Mouse (Mus musculus): ENCODE results near the gene Cdyl. TPM values are rescaled to one million over a fixed set of nuclear protein-coding genes. Genes with fewer than 3 reads are reported as not detected.
A peak's percentile ranks its signal among the peaks of the same experiment; 100 is the strongest.

Cdyl gene
- total RNA-seq, 2 experiments from 2014 or later = 31.5 to 32.7 TPM

- DNase-seq (ENCODE audit: low spot score in 2 of 2) = no peak
These were observed 138.3 kb downstream of the Cdyl start for GRCm38 (mm10) chr13:35797811-35798522.

GRCm38 (mm10) chr13:35798645-35799044 lies 139.0 kb downstream of the Cdyl start:
- DNase-seq (ENCODE audit: low spot score in 2 of 2) = peak in 1 of 2 experiments; percentile 40

GRCm38 (mm10) chr13:35800270-35800669 lies 140.6 kb downstream of the Cdyl start:
- no peak for DNase-seq (ENCODE audit: low spot score in 2 of 2)

GRCm38 (mm10) chr13:35805727-35806126 lies 146.1 kb downstream of the Cdyl start:
- no peak for DNase-seq (ENCODE audit: low spot score in 2 of 2)

GRCm38 (mm10) chr13:35806165-35806564 lies 146.5 kb downstream of the Cdyl start:
- DNase-seq (ENCODE audit: low spot score in 2 of 2) = no peak

GRCm38 (mm10) chr13:35807016-35807415 lies 147.4 kb downstream of the Cdyl start:
- no peak for DNase-seq (ENCODE audit: low spot score in 2 of 2)

GRCm38 (mm10) chr13:35807525-35807924 lies 147.9 kb downstream of the Cdyl start:
- DNase-seq (ENCODE audit: low spot score in 2 of 2) = no peak

- no peak for DNase-seq (ENCODE audit: low spot score in 2 of 2)
These were observed 148.3 kb downstream of the Cdyl start for GRCm38 (mm10) chr13:35807940-35808339.

- DNase-seq (ENCODE audit: low spot score in 2 of 2) = no peak
These were observed 149.9 kb downstream of the Cdyl start for GRCm38 (mm10) chr13:35809252-35810159.

GRCm38 (mm10) chr13:35810160-35810537 lies 150.5 kb downstream of the Cdyl start:
- DNase-seq (ENCODE audit: low spot score in 2 of 2) = no peak

- no peak for DNase-seq (ENCODE audit: low spot score in 2 of 2)
These were observed 151.9 kb downstream of the Cdyl start for GRCm38 (mm10) chr13:35811361-35812190.

- no peak for DNase-seq (ENCODE audit: low spot score in 2 of 2)
These were observed 152.5 kb downstream of the Cdyl start for GRCm38 (mm10) chr13:35812191-35812440.

GRCm38 (mm10) chr13:35813348-35814127 lies 153.9 kb downstream of the Cdyl start:
- no peak for DNase-seq (ENCODE audit: low spot score in 2 of 2)

- no peak for DNase-seq (ENCODE audit: low spot score in 2 of 2)
These were observed 155.6 kb downstream of the Cdyl start for GRCm38 (mm10) chr13:35815205-35815726.

GRCm38 (mm10) chr13:35815782-35816368 lies 156.2 kb downstream of the Cdyl start:
- DNase-seq (ENCODE audit: low spot score in 2 of 2) = no peak

- no peak for DNase-seq (ENCODE audit: low spot score in 2 of 2)
These were observed 158.0 kb downstream of the Cdyl start for GRCm38 (mm10) chr13:35817626-35818025.

- DNase-seq (ENCODE audit: low spot score in 2 of 2) = no peak
These were observed 158.4 kb downstream of the Cdyl start for GRCm38 (mm10) chr13:35818060-35818459.

GRCm38 (mm10) chr13:35821821-35822454 lies 162.3 kb downstream of the Cdyl start:
- no peak for DNase-seq (ENCODE audit: low spot score in 2 of 2)

- no peak for DNase-seq (ENCODE audit: low spot score in 2 of 2)
These were observed 163.2 kb downstream of the Cdyl start for GRCm38 (mm10) chr13:35822795-35823194.

GRCm38 (mm10) chr13:35825639-35826038 lies 166.0 kb downstream of the Cdyl start:
- no peak for DNase-seq (ENCODE audit: low spot score in 2 of 2)
